Mouse (Mus musculus): ENCODE results near the gene 1700012A03Rik. TPM values are rescaled to one million over a fixed set of nuclear protein-coding genes. Genes with fewer than 3 reads are reported as not detected.

The 1700012A03Rik gene
- polyA plus RNA-seq, 1 experiment from 2014 or later, result not detected

DNA sequence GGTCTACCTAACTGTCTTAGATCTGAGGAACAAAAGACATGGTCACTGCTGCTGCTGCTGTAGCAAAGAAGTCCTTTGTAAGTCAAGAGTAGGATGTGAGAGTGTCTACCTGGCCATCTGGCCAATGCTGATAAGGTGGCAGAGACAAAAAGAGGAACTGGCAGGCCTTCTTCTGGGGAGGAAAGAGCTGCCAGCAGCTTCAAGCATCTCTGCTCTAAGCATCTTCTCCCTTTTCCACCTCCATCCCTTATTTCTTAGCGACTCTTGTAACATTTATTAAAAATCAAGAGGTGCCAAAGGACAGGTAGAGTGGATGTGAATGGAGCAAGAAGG is 27.5 kb upstream of the 1700012A03Rik start:
- Histone ChIP-seq H3K9me3 (replicated peaks; ENCODE audit: control insufficient read depth, low read length) (no peaks in the 10 kb centered on the region; the same call in 1 of the 2 replicates), H3K36me3 (ENCODE audit: control insufficient read depth, insufficient read depth) (no peaks in the 10 kb centered on the region), H3K4me1 (ENCODE audit: control insufficient read depth, insufficient read depth, low read length) (peaks cover 5% of the 10 kb centered on the region; the same call in 1 of the 2 replicates), H3K27me3 (ENCODE audit: control insufficient read depth, insufficient read depth, low read length) (no peaks in the 10 kb centered on the region), H3K4me2 (ENCODE audit: low read depth, low read length) (no peak overlapping the region), H3K27ac (ENCODE audit: low read length) (no peak overlapping the region), H3K4me3 (ENCODE audit: low read length) (no peak overlapping the region), H3K9ac (ENCODE audit: low read length) (no peak overlapping the region)
- no peak for ATAC-seq (replicated peaks; ENCODE audit: extremely low read depth, insufficient read depth, low FRiP score)
- 100% methylated on average over 1 of the region's 1 CpGs for WGBS

DNA sequence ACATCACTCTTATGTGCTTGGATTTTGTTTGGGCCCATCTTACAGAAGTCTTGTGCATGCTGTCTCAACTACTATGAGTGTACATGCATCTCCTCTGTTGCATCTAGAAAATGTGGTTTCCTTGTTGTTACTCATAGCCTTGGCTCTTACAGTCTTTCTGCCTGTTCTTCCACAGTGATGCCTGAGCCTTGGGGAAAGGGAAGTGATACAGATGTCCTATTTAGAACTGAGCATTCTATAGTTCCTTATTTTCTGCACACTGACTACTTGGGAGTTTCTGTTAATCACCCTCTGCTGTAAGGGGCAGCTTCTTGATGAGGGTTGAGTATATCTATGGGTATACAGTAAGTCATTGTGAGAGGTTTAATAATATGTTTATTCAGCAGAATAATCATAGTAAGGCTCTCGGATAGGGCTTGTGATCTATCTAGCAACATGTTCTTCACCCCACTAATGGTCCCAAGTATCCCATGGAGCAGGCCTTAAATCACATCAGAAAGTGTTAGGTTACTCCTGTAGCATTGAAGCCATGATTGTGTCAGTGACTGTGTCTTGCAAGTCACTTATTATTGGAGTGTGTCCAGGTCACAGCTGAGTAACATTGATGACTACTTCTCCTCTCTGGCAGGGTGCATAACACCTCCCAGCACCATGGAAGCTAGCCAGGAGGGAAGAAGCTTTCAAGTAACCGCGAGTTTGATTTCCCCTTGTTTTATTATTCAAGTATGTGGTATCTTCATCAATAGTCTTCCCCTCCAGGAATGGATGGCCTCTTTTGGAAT is 21.6 kb upstream of the 1700012A03Rik start:
- no peaks in the 10 kb centered on the region; the same call in 1 of the 2 replicates for H3K27me3 ChIP-seq (ENCODE audit: control insufficient read depth, insufficient read depth, low read length)
- no peak for ATAC-seq (replicated peaks; ENCODE audit: extremely low read depth, insufficient read depth, low FRiP score)
- no peaks in the 10 kb centered on the region; the same call in 1 of the 2 replicates for H3K9me3 ChIP-seq (replicated peaks; ENCODE audit: control insufficient read depth, low read length)
- 68% methylated on average over 3 of the region's 3 CpGs for WGBS
- no peaks in the 10 kb centered on the region for H3K36me3 ChIP-seq (ENCODE audit: control insufficient read depth, insufficient read depth)
- H3K27ac ChIP-seq (ENCODE audit: low read length), result no peak overlapping the region
- H3K4me3 ChIP-seq (ENCODE audit: low read length), result no peak overlapping the region
- H3K4me1 ChIP-seq (ENCODE audit: control insufficient read depth, insufficient read depth, low read length), result no peaks in the 10 kb centered on the region
- H3K9ac ChIP-seq (ENCODE audit: low read length), result no peak overlapping the region
- no peak overlapping the region for H3K4me2 ChIP-seq (ENCODE audit: low read depth, low read length)

DNA sequence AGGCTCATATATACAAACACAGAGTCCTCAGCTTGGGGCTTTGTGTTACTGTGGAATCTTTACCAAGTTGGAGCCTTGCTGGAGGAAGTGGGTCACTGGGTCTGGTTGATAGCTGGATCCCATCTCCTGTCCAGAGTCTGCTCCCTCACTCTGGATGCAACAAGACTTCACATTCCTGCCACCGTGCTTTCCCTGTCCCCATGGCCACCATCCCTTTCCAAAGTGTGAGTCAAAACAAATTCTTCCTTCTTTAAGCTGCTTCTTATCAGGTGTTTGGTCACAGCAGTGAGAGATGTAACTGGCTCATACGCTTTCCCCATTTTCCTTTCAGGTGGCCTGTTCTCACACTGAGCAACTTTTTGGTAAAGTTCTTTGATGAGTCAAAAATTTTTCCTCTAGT is 15.8 kb upstream of the 1700012A03Rik start:
- Histone ChIP-seq H3K9me3 (replicated peaks; ENCODE audit: control insufficient read depth, low read length) (no peaks in the 10 kb centered on the region), H3K4me2 (ENCODE audit: low read depth, low read length) (no peak overlapping the region), H3K36me3 (ENCODE audit: control insufficient read depth, insufficient read depth) (no peaks in the 10 kb centered on the region), H3K4me1 (ENCODE audit: control insufficient read depth, insufficient read depth, low read length) (no peaks in the 10 kb centered on the region), H3K27ac (ENCODE audit: low read length) (no peak overlapping the region), H3K9ac (ENCODE audit: low read length) (no peak overlapping the region), H3K27me3 (ENCODE audit: control insufficient read depth, insufficient read depth, low read length) (no peaks in the 10 kb centered on the region; the same call in 1 of the 2 replicates), H3K4me3 (ENCODE audit: low read length) (no peak overlapping the region)
- no peak for ATAC-seq (replicated peaks; ENCODE audit: extremely low read depth, insufficient read depth, low FRiP score)
- 29% methylated on average over 2 of the region's 2 CpGs for WGBS

DNA sequence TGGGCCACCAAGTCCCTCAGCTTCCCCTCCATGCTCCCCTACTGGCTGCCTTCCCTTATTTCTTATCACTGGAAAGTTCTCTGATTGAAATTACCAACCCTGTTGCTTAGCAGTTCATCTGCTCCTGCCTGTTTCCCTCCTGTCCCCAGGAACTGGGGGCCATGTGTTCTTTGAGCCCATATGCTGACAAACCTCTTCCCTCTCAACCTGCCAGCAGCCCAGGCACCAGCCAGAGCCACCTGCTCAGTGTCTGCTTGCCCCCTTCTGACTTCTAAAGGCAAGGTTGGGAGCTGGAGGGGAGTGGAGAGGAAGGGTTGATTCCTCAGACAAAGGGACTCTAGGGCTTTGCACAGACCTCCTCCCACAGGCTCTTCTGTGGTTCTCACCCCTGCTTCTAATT is 4.7 kb upstream of the 1700012A03Rik start:
- ATAC-seq (replicated peaks; ENCODE audit: extremely low read depth, insufficient read depth, low FRiP score), result no peak
- H3K9ac ChIP-seq (ENCODE audit: low read length), result no peak overlapping the region
- no peaks in the 10 kb centered on the region for H3K4me1 ChIP-seq (ENCODE audit: control insufficient read depth, insufficient read depth, low read length)
- H3K9me3 ChIP-seq (replicated peaks; ENCODE audit: control insufficient read depth, low read length), result no peaks in the 10 kb centered on the region
- H3K4me2 ChIP-seq (ENCODE audit: low read depth, low read length), result no peak overlapping the region
- H3K27ac ChIP-seq (ENCODE audit: low read length), result no peak overlapping the region
- no peaks in the 10 kb centered on the region for H3K27me3 ChIP-seq (ENCODE audit: control insufficient read depth, insufficient read depth, low read length)
- H3K4me3 ChIP-seq (ENCODE audit: low read length), result no peak overlapping the region
- H3K36me3 ChIP-seq (ENCODE audit: control insufficient read depth, insufficient read depth), result no peaks in the 10 kb centered on the region

DNA sequence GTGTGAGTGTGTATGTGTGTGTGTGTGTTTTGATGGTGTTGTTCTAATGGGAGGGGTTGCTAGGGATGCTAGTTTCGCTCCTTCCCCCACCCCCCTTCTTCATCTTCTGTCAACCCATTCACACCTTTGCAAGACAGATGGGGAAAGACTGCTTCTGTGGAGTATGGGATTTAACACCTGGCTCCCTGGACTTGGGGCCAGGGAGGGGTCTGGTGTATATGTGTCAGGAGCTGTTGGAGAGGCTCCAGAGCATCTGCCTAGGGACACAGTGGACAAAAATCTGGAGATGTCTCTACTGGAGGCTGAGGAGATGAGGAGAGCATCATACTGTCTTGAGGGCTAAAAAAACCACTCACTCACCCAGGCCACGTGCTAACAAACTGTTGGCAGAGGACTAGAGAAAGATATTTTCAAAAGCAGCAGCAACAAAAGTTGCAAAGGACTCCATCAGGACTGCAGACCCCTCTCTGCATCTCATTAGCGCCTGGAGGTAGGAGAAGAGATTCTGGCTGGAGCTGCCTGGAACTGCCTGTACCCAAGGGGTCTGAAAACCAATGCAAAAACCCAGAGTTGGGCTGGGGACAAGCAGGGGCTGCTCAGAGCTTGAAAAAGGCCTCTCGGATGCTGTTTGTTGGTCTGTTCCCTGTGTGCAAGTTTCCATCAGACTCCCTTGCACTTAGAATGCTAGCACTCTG is 643 bp upstream of the 1700012A03Rik start:
- Histone ChIP-seq H3K27ac (ENCODE audit: low read length) (no peak overlapping the region), H3K4me1 (ENCODE audit: control insufficient read depth, insufficient read depth, low read length) (no peaks in the 10 kb centered on the region), H3K27me3 (ENCODE audit: control insufficient read depth, insufficient read depth, low read length) (no peaks in the 10 kb centered on the region), H3K4me2 (ENCODE audit: low read depth, low read length) (no peak overlapping the region), H3K36me3 (ENCODE audit: control insufficient read depth, insufficient read depth) (no peaks in the 10 kb centered on the region), H3K4me3 (ENCODE audit: low read length) (no peak overlapping the region), H3K9ac (ENCODE audit: low read length) (no peak overlapping the region), H3K9me3 (replicated peaks; ENCODE audit: control insufficient read depth, low read length) (no peaks in the 10 kb centered on the region)
- no peak for ATAC-seq (replicated peaks; ENCODE audit: extremely low read depth, insufficient read depth, low FRiP score)
- WGBS, result 48% methylated on average over 4 of the region's 4 CpGs

DNA sequence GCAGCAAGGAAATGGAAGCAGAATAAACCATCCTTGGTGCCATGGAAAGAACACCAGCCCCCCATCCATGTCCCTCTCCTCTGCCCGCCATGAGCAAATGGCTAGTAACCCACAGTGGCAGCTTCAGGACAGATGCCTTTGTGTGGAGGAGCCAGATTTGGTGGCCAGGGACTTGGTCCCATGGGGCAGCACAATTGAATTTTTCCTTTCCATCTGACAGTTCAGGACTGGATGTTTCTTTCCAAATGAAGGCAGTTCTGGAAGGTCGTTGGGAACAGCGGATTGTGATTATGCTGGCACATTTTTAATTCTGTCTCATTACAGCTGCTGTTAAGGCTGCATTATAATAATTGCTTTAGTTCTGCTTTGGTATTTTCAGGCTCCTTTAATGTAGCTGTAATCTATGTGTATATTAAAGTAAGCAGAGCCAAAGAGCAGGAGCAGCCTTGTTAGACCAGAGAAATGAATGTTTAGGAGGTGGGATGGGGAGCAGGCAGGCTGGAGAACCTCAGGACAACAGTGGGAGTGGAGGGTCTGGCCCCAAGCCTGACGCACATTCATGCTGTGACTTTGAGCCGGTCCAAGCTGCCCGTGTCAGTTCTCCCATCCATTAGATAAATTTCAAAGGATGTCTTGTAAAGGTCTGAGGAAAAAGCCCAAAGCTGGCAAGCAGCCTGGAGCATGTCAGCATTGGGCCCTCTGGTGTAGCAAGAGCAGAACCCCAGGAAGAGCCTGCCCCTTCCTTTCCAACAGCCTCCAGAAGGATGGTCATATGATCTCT is 2.3 kb downstream of the 1700012A03Rik start:
- ATAC-seq (replicated peaks; ENCODE audit: extremely low read depth, insufficient read depth, low FRiP score), result no peak; the same call in 1 of the 2 replicates
- no peak overlapping the region for H3K27ac ChIP-seq (ENCODE audit: low read length)
- H3K4me2 ChIP-seq (ENCODE audit: low read depth, low read length), result no peak overlapping the region
- no peaks in the 10 kb centered on the region for H3K36me3 ChIP-seq (ENCODE audit: control insufficient read depth, insufficient read depth)
- no peaks in the 10 kb centered on the region for H3K27me3 ChIP-seq (ENCODE audit: control insufficient read depth, insufficient read depth, low read length)
- no peaks in the 10 kb centered on the region for H3K4me1 ChIP-seq (ENCODE audit: control insufficient read depth, insufficient read depth, low read length)
- H3K4me3 ChIP-seq (ENCODE audit: low read length), result no peak overlapping the region
- no peaks in the 10 kb centered on the region for H3K9me3 ChIP-seq (replicated peaks; ENCODE audit: control insufficient read depth, low read length)
- WGBS, result 64% methylated on average over 6 of the region's 6 CpGs
- H3K9ac ChIP-seq (ENCODE audit: low read length), result no peak overlapping the region

DNA sequence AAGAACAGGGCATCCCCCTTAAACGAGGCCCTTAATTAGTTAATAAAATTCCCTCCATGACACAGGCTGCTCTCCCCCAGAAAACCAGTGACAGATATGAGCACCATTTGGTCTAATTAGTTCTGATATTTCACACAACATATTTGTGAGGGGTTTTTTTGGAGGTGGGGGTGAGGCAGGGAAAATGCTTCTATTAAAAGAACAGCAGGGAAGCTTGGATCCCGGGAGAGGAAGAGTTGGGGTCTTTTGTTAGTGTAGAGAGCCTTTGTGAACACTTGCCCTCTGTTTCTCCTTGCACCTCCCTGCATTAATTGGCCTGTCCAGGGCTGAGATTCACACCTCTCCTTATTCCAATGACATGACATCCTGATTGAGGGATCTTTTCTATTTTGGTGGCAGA is 6.5 kb downstream of the 1700012A03Rik start:
- no peak for ATAC-seq (replicated peaks; ENCODE audit: extremely low read depth, insufficient read depth, low FRiP score)
- no peaks in the 10 kb centered on the region for H3K4me1 ChIP-seq (ENCODE audit: control insufficient read depth, insufficient read depth, low read length)
- H3K4me3 ChIP-seq (ENCODE audit: low read length), result no peak overlapping the region
- H3K9ac ChIP-seq (ENCODE audit: low read length), result no peak overlapping the region
- H3K4me2 ChIP-seq (ENCODE audit: low read depth, low read length), result no peak overlapping the region
- 42% methylated on average over 2 of the region's 2 CpGs for WGBS
- no peaks in the 10 kb centered on the region for H3K36me3 ChIP-seq (ENCODE audit: control insufficient read depth, insufficient read depth)
- no peak overlapping the region for H3K27ac ChIP-seq (ENCODE audit: low read length)
- H3K27me3 ChIP-seq (ENCODE audit: control insufficient read depth, insufficient read depth, low read length), result no peaks in the 10 kb centered on the region
- H3K9me3 ChIP-seq (replicated peaks; ENCODE audit: control insufficient read depth, low read length), result no peaks in the 10 kb centered on the region

DNA sequence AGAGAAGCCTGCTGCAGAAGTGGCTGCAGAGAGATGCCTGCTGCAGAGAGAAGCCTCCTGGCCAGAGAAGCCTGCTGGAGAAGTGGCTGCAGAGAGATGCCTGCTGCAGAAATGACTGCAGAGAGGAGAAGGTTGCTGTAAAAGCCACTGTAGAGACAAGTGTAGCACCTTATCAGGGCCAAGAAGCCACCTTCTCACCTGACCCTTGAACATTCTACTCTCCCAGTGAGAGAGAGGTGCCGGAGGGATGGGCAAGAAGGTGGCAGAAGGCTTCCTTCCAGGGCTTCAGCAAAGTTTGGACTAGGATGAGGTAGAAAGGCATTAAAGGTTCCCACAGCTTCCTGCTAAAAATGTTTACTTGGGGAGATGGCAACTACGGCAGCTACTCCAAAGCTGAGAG is 8.5 kb downstream of the 1700012A03Rik start:
- 78% methylated on average over 2 of the region's 2 CpGs for WGBS
- Histone ChIP-seq H3K36me3 (ENCODE audit: control insufficient read depth, insufficient read depth) (no peaks in the 10 kb centered on the region), H3K27ac (ENCODE audit: low read length) (no peak overlapping the region), H3K4me1 (ENCODE audit: control insufficient read depth, insufficient read depth, low read length) (no peaks in the 10 kb centered on the region), H3K9me3 (replicated peaks; ENCODE audit: control insufficient read depth, low read length) (no peaks in the 10 kb centered on the region), H3K4me3 (ENCODE audit: low read length) (no peak overlapping the region), H3K27me3 (ENCODE audit: control insufficient read depth, insufficient read depth, low read length) (no peaks in the 10 kb centered on the region), H3K9ac (ENCODE audit: low read length) (no peak overlapping the region), H3K4me2 (ENCODE audit: low read depth, low read length) (no peak overlapping the region)
- no peak for ATAC-seq (replicated peaks; ENCODE audit: extremely low read depth, insufficient read depth, low FRiP score)

DNA sequence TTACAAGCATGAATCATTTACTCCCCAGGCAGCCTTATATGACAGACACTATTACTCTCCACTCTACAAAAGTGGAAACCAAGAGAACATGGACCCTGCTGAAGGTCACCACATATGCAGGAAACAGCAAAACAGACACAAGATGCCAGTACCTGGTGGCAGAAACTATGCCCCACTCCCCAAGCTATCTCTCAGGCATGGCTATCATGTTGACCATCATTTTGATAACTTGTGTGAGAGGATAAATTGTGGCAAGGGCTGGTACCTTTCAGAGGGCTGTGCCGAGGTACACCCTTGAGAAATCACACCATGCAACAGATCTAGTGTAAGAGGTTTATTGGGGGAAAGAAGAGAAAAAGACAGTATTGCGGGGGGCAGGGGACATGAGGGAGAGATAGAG is 10.6 kb downstream of the 1700012A03Rik start:
- H3K27ac ChIP-seq (ENCODE audit: low read length), result no peak overlapping the region
- H3K4me2 ChIP-seq (ENCODE audit: low read depth, low read length), result no peak overlapping the region
- H3K36me3 ChIP-seq (ENCODE audit: control insufficient read depth, insufficient read depth), result no peaks in the 10 kb centered on the region
- no peak overlapping the region for H3K9ac ChIP-seq (ENCODE audit: low read length)
- ATAC-seq (replicated peaks; ENCODE audit: extremely low read depth, insufficient read depth, low FRiP score), result no peak
- H3K4me1 ChIP-seq (ENCODE audit: control insufficient read depth, insufficient read depth, low read length), result no peaks in the 10 kb centered on the region
- H3K27me3 ChIP-seq (ENCODE audit: control insufficient read depth, insufficient read depth, low read length), result no peaks in the 10 kb centered on the region
- no peak overlapping the region for H3K4me3 ChIP-seq (ENCODE audit: low read length)
- H3K9me3 ChIP-seq (replicated peaks; ENCODE audit: control insufficient read depth, low read length), result no peaks in the 10 kb centered on the region
- WGBS, result 75% methylated on average over 2 of the region's 2 CpGs

All from heart, embryonic 16.5 days (tissue).